Mouse (Mus musculus): ENCODE data around the gene Slc22a5. TPM values are rescaled to one million over a fixed set of nuclear protein-coding genes. Genes with fewer than 3 reads are reported as not detected.
"Not testable (repeated sequence)": the region's sequence is repeated elsewhere in the genome, so short reads cannot be mapped to it uniquely, and the experiment has no call there.

Slc22a5 gene
- 10 to 100 TPM; 10.6 to 10.7 TPM for total RNA-seq (2021)
- long read RNA-seq, experiment 1, transcript Slc22a5-201 (10 exons, 3,062 nt) = major isoform, 6 of 8 reads
- long read RNA-seq, experiment 1, partial matches to known transcripts = 0 of 8 reads
- long read RNA-seq, experiment 1, other reads (novel, unspliced or antisense) = 2 of 8 reads
- long read RNA-seq, experiment 2, transcript Slc22a5-201 (10 exons, 3,062 nt) = major isoform, 18 of 21 reads
- long read RNA-seq, experiment 2, partial matches to known transcripts = 1 of 21 reads
- long read RNA-seq, experiment 2, other reads (novel, unspliced or antisense) = 2 of 21 reads

- peak; percentile 99 for DNase-seq
These were observed at the start of gene Slc22a5 for GRCm38 (mm10) chr11:53891505-53892451. TSS of gene Slc22a5 (minus strand) at chr11:53891660.

DNA sequence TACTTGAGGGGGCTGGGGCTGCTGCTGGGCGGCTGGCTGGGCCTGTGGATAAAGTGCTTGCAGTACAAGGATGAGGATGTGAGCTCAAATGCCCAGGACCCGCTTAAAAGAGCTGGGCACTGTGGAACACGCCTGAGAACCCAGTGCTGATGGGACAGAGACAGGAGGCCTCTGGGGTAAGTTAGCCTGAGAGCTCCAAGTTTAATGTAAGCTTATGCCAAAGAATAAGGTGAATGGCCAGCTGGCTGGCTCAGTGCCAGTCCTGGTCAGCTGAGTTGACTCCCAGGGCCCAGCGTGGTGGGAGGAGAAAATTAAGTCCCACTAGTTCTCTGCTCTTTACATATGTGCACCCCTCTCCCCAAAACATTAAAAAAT lies 40.5 kb upstream of the Slc22a5 start:
- not testable (repeated sequence) for DNase-seq

DNA sequence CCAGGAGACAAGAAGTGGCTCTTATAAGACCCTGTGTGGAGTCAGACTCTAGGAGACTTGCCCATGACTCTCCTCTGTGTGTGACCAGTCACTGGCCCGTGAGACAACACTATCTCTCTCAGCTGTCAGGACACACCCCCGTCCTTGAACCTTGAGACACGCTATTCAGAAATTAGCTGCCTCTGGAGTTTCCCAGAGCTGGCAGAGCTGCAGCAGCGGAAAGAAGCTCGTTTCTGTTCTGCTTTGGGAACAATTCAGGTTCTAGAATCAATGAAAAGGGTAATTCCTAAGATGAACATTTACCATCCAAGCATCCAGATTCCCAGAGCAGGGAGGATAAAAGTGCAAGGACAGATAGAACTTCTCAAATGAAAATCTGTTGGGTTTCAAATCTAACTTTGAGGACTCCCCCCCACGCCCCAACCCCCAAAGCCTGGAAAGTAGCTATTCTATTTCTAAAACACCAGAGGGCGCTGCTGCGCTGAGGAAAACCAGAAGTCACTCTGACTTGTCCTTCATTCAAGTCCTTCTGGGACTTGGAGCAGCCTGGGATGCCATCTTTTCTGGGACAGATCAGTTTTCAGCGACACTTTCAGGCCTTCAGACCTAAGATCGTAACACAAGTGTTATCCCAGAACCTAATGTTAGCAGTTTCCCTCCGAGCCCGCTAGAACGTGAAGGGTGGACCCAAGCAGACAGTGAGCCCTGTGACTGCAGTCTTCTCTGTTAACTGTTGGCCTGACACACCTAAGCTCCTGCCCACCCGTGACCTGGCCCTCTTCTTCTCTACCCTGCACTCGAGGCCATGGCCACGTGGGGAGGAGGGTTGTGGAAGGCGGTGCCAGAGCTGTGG lies 39.9 kb upstream of the Slc22a5 start:
- peak; percentile 33 for DNase-seq

- no peak for DNase-seq
These were observed 38.3 kb upstream of the Slc22a5 start for GRCm38 (mm10) chr11:53929741-53930140.

DNA sequence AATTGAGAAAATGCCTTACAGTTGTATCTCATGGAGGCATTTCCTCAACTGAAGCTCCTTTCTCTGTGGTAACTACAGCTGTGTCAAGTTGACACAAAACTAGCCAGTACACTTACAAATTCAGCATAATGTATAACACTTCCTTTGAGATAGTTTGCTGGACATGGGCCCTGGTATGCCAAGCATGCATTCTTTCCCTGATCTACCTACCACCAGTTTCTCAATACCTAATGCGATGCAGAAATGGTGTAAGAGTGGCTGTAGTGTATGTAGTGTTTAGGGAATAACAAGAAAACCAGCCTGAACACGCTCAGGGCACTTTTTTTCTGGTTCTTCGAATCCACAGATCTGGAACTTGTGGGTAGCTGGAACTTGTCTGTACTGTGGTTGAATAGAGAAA lies 37.1 kb upstream of the Slc22a5 start:
- no peak for DNase-seq

GRCm38 (mm10) chr11:53926303-53926702 lies 34.8 kb upstream of the Slc22a5 start:
- no peak for DNase-seq

DNA sequence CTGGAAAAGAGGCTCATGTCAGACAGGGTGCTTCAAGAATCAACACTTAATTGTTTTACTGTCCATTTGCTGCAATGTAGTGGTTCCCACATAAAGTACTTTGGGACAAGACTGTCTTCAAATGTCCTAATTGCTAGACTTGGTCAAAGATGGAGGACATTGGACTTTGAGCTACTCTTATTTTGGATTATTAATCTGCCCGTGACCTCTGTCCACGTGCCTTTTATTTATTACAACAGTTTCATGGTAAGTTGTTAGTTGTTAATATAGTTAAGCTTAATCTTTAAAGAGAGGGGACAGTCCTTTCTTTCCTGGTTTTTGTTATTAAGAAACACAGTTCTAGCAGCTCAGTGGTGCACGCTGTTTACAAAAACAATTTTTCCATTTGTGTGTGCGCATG lies 27.4 kb upstream of the Slc22a5 start:
- DNase-seq = no peak

DNA sequence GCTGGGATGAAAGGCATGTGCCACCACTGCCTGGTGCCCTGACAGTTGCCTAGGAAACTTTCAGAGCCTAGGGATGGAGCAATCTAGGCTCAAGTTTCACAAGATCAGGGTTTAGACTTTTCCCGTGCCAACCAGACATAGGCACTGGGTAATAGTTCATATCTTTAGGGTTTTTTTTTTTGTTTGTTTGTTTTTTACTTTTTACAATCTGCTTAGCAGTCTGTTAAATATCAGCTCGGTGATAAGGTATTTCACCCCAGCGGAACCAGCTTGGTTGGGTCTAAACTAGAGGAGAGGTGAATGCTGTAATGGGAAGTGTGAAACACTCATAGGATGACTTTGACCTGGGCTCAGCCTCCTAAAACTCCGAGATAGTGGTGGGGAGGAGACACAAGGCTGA lies 19.6 kb upstream of the Slc22a5 start:
- no peak for DNase-seq

DNA sequence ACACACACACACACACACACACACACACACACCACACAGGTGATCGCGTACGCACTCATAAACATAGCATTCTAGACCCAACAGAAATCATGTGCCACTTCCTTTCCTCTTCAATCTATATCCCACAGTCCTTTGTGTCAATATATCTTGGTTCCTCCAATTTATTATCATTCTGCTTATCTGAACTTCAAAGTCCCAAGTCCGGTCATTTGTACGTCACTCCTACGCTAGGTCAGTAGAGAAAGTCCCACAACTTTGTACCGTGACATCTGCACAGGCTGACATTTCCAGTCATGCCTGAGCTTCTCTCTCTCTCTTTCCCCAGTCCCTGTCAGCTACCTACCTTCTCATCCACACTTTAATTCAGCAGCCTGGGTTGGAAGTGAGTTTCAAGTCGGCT lies 17.2 kb upstream of the Slc22a5 start:
- no peak for DNase-seq

DNA sequence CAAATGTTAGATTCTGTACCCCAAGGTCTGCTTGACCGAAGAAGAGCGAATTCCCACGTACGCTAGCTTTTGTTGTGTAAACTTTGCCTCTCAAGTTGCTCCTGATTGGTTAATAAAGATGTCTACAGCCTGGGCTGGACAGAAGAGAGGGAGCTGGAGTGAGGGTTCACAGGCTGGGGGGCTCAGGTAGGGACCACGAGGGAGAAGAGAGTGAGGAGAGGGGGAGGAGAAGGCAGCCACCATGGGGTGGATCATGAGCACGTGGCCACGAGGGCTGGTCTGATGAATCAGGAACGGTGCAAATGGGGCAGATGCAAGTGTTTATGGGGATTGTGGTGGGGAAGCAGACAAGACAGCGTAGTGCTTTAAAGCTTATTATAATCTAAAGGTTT lies 13.1 kb upstream of the Slc22a5 start:
- no peak for DNase-seq

- no peak for DNase-seq
These were observed 12.5 kb upstream of the Slc22a5 start for GRCm38 (mm10) chr11:53903781-53904533.

DNA sequence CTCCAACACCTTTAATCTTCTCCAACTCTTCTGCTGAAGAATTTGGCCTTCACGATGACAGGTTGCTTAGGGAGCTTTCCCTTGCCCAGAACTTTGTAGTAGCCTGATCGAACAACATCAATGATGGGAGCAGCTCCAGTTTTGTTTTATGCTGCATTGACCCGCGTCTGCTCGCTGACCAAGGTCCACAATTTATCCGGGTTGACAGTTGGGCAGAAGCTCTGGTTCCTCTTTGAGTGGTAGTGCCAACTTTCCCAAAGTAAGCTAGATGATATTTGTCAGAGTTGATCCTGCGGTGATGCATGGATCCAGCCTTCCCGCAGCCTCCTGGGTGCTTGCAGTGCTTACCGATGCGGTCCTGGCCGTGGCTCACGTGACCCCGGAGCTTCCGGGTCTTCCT lies 11.3 kb upstream of the Slc22a5 start:
- DNase-seq = no peak

DNA sequence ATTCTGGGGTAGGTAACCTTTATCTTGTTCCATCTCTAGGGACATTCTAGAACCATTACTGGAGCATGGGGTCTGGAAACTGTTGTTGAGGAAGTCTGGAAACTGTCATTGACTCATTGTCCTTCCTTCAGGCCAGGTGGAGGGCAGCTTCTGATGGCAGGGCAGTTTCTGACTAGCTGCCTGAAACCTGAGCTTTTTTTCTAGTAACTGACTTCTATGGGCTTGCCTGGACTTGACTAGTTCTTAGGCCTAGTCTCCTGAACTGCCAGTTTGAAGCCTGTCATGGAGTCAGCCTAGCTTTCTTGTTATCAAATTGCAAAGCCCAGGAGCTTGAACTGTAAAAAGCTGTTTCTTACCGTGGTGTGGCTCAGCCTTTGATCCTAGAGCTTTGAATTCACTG lies 9.5 kb upstream of the Slc22a5 start:
- DNase-seq = no peak

GRCm38 (mm10) chr11:53899981-53900380 lies 8.5 kb upstream of the Slc22a5 start:
- DNase-seq = no peak

DNA sequence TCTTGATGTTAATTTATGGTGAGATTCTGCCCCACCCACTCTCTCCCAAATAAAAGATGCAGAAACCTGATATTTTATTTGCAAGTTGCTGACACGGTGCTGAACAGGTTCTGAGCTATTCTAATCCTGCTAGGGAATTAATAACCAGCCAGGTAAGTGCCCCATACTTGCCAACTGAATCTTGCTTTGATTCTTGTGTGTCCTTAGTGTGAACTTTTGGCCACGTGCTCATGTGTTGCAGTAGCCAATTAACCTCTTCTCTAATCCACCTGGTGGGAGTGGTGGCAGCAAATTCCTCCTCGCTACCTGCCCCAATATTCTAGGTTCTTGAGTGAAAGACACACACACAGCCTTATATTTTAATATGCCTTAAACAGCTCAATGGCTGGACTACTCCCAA lies 7.5 kb upstream of the Slc22a5 start:
- no peak for DNase-seq

DNA sequence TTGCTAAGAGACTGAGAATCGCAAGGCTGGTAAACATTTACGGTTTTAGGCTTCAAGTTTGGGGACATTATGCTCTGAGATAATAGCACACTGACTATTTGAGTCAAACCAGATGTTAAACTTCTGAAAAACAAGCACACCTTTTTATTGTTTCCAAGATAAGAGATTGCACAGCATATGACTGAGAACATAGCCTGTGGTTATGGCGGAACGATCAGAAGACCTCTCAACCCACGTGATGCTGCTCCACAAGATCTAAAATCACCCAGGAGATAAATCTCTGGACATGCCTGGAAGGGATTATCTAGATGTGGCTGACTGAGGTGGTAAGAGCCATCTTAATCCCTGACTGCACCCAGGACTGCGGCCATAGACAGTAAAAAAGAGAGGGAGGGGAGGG lies 5.5 kb upstream of the Slc22a5 start:
- DNase-seq = no peak

GRCm38 (mm10) chr11:53893451-53893850 lies 2.0 kb upstream of the Slc22a5 start:
- DNase-seq = no peak

DNA sequence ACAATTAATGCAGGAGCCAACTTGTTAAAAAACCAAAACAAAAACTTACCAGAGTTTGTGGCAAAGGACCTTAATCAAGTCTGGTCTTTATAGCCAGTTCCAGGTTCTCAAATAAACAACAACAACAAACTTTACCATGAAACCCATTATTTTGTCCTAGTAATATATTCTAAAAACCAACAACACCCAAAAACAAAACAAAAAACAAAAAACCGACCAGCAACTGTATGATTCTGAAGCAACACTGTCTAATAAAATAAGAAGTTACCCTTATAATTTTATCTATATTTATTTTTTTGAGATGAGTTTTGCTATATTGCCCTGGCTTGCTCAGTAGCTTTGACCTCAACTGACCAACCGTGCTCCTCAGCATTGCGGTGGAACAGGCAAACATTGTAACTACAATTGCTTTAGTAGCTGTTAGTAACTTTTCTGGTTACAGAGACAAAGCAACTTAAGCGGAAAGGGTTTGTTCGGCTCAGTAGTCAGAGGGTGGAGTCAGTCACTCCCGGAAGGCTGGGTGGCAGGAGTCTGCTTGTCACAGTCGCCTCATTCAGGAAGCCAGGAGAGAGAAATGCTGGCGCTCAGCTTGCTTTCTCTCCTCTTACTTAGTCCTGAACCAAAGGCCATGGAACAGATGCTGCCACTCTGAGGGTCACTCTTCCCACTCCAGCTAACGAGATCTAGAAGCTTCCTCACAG lies 1.4 kb upstream of the Slc22a5 start:
- DNase-seq = no peak

DNA sequence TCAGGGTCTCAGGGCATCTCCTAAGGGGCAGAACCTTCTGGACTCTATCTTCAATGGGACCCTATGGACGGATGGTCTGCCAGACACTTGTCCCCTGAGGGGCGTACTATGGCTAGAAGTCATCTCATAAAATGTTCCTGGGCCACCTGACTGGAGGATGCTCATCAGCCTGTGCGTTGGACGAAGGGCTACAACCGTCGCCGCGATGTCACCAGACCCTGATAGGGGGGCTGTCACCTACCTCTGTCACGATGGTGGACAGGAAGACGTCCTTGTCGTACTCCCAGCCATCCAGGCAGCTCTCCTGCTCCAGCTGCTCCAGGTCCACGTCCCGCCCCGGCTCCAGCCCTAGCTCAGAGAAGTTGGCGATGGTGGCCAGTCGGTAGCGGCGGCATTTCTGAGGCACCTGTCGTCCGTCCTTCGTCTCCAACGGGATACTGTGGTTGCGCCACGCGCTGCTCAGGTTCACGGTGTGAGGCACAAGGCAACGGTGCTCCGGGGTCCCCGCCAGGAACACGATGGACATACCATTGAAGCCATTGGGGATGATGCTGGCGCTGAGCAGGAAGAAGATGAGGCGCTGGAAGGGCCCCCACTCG lies 455 bp downstream of the Slc22a5 start:
- no peak for DNase-seq

GRCm38 (mm10) chr11:53890225-53890624 lies 1.2 kb downstream of the Slc22a5 start:
- DNase-seq = no peak
